ENCODE assay signal across 17 mouse cellular contexts in the genomic region with DNA sequence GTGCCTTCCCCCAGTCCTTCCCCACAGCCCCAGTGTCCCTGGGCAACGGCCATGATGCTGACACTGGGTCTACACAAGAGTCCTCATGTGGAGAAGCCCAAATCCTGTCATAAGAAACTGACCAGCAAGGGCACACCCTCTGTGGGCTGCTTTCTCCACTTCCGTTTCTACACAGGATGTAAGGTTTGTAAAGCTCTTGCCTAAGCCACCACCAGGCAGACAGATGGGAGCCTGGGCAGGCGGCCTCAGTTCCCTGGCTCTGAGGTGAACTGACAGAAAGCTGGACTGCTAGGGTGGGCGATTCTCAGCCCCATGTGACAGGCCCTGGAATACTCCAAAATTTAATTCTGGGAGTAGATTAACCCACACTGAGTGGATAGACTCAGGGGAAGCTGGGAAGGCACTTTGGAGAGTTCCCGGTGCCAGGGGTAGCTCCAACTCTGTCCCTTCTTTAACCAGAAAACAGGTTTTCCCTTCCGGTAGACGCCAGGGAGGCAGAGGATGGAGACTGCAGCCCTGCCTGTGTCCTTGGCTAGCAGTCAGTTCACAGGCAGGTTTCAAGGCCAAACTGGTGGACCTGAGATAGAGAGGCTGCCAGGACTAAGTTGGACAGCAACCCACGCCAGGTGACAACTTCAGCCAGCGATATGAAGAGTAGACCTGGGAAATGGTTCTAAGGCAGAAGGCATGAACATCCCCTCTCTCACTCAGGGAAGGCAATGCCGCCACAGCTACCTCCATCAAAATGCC. TPM values are rescaled to one million over a fixed set of nuclear protein-coding genes. Genes with fewer than 3 reads are reported as not detected.
DNase-seq lines count a peak whose midpoint lies in the region; ATAC-seq lines count a peak whose summit lies in the region.
"Had no signal": no experiment of that assay in that cellular context is flagged by ENCODE, and none has a peak within 500 bp of the region (broad histone marks: within the 10 kb centered on the region; RNA-seq: fewer than 3 reads in every experiment).

No protein-coding gene starts in this region.

- 0 out of 2 replicates have a peak, but pooled peaks cover 5% of the 10 kb centered on the region for H3K36me3 ChIP-seq in liver, embryonic 13.5 days
- no peaks in the 10 kb centered on the region for H3K36me3 ChIP-seq in liver, embryonic 12.5 days
- H3K36me3 ChIP-seq: embryonic facial prominence, embryonic 15.5 days; forebrain, embryonic 12.5 days; limb, embryonic 13.5 days had no signal

- H3K9ac ChIP-seq in liver, embryonic 13.5 days: no peak overlapping the region
- H3K9ac ChIP-seq in liver, embryonic 12.5 days: no peak overlapping the region
- H3K9ac ChIP-seq: embryonic facial prominence, embryonic 15.5 days; limb, embryonic 13.5 days had no signal

- H3K9me3 ChIP-seq in liver, embryonic 13.5 days (replicated peaks): no peaks in the 10 kb centered on the region
- H3K9me3 ChIP-seq in liver, embryonic 12.5 days (replicated peaks): no peaks in the 10 kb centered on the region
- H3K9me3 ChIP-seq: embryonic facial prominence, embryonic 15.5 days; forebrain, embryonic 12.5 days; limb, embryonic 13.5 days had no signal

- DNase-seq in liver, embryonic 13.5 days: no peak
- DNase-seq in cerebellum, adult 18-20 months: peak; percentile 28 to 52
- peak; percentile 22 to 27 for DNase-seq in natural killer cell, adult 2 months (ENCODE audit: low spot score in 2 of 2)
- DNase-seq in spleen, postnatal 10 days (ENCODE audit: low spot score in 2 of 2): no peak
- DNase-seq in neural tube, embryonic 10.5 days (ENCODE audit: extremely low spot score, low spot score): no peak
- no peak for DNase-seq in kidney, postnatal 25 days
- DNase-seq: heart, adult 11 months; spleen, adult 18-20 months; thymus, postnatal 36 days had no signal

- H3K4me1 ChIP-seq in liver, embryonic 13.5 days (replicated peaks): no peaks in the 10 kb centered on the region
- H3K4me1 ChIP-seq in liver, embryonic 12.5 days: no peaks in the 10 kb centered on the region
- H3K4me1 ChIP-seq: embryonic facial prominence, embryonic 15.5 days; forebrain, embryonic 12.5 days; limb, embryonic 13.5 days had no signal

- peak overlapping the region; percentile 32; the same call in 1 of the 2 replicates for H3K27ac ChIP-seq in liver, embryonic 13.5 days
- H3K27ac ChIP-seq in liver, embryonic 12.5 days: no peak overlapping the region
- H3K27ac ChIP-seq: embryonic facial prominence, embryonic 15.5 days; forebrain, embryonic 12.5 days; kidney, postnatal 0 days; limb, embryonic 13.5 days; stomach, postnatal 0 days had no signal

- no peak overlapping the region for H3K4me3 ChIP-seq in liver, embryonic 13.5 days (replicated peaks)
- H3K4me3 ChIP-seq in liver, embryonic 12.5 days: no peak overlapping the region
- H3K4me3 ChIP-seq: embryonic facial prominence, embryonic 15.5 days; forebrain, embryonic 12.5 days; limb, embryonic 13.5 days had no signal

- no peaks in the 10 kb centered on the region for H3K27me3 ChIP-seq in liver, embryonic 13.5 days
- no peaks in the 10 kb centered on the region for H3K27me3 ChIP-seq in liver, embryonic 12.5 days (replicated peaks)
- H3K27me3 ChIP-seq: embryonic facial prominence, embryonic 15.5 days had no signal

- no peak overlapping the region for H3K4me2 ChIP-seq in liver, embryonic 13.5 days
- H3K4me2 ChIP-seq in liver, embryonic 12.5 days: no peak overlapping the region
- H3K4me2 ChIP-seq: embryonic facial prominence, embryonic 15.5 days; forebrain, embryonic 12.5 days; limb, embryonic 13.5 days had no signal

- ATAC-seq in liver, embryonic 13.5 days (ENCODE audit: low read depth): peak; percentile 31; the same call in 1 of the 2 replicates
- ATAC-seq in liver, embryonic 12.5 days: no peak
- peak; percentile 35 to 92; a peak in 3 of 4 replicates for ATAC-seq in hematopoietic stem cell, adult 5-6 weeks (replicated peaks in 1 of 2; ENCODE audit: insufficient read depth in 1 of 2, low FRiP score in 2 of 2, low TSS enrichment in 1 of 2, low read depth in 1 of 2, poor library complexity in 2 of 2, severe bottlenecking in 2 of 2)
- ATAC-seq: midbrain, embryonic 16.5 days had no signal

- 57% methylated on average over 10 of the region's 10 CpGs for WGBS in liver, embryonic 13.5 days (ENCODE audit: insufficient replicate concordance)
- WGBS in liver, embryonic 12.5 days (ENCODE audit: insufficient replicate concordance): 59% methylated on average over 10 of the region's 10 CpGs

RNA-seq across cellular contexts. Expression of gene Rab3d, which starts 8.3 kb away (rescaled TPM):
- polyA plus RNA-seq in liver, embryonic 13.5 days (2015; fragmentation: Nextera tagmentation; extraction: Ambion mirVana): 6.6 and 8.4 TPM in 2 replicates
- 6.5 TPM in 2 replicates for polyA plus RNA-seq in liver, embryonic 12.5 days (2016; fragmentation: Nextera tagmentation; extraction: Ambion mirVana)
- 13.5 and 14.6 TPM in 2 replicates for total RNA-seq in hematopoietic stem cell, adult 5-6 weeks (2017)

RNA-seq across cellular contexts. Expression of gene Ccdc159, which starts 17.6 kb away (rescaled TPM):
- 1.0 and 1.2 TPM in 2 replicates for polyA plus RNA-seq in liver, embryonic 13.5 days (2015; fragmentation: Nextera tagmentation; extraction: Ambion mirVana)
- polyA plus RNA-seq in liver, embryonic 12.5 days (2016; fragmentation: Nextera tagmentation; extraction: Ambion mirVana): 1.3 and 2.2 TPM in 2 replicates
- total RNA-seq in hematopoietic stem cell, adult 5-6 weeks (2017): 0.25 and 0.50 TPM in 2 replicates

RNA-seq across cellular contexts. Expression of gene Tmem205, which starts 17.7 kb away (rescaled TPM):
- polyA plus RNA-seq in liver, embryonic 13.5 days (2015; fragmentation: Nextera tagmentation; extraction: Ambion mirVana): 49.5 and 57.2 TPM in 2 replicates
- polyA plus RNA-seq in liver, embryonic 12.5 days (2016; fragmentation: Nextera tagmentation; extraction: Ambion mirVana): 39.9 and 41.8 TPM in 2 replicates
- total RNA-seq in hematopoietic stem cell, adult 5-6 weeks (2017): 12.7 and 18.1 TPM in 2 replicates

RNA-seq across cellular contexts. Expression of gene Plppr2, which starts 27.2 kb away (rescaled TPM):
- 0.99 and 1.4 TPM in 2 replicates for polyA plus RNA-seq in liver, embryonic 13.5 days (2015; fragmentation: Nextera tagmentation; extraction: Ambion mirVana)
- polyA plus RNA-seq in liver, embryonic 12.5 days (2016; fragmentation: Nextera tagmentation; extraction: Ambion mirVana): 2.3 and 3.1 TPM in 2 replicates
- total RNA-seq in hematopoietic stem cell, adult 5-6 weeks (2017): 0.15 and 0.25 TPM in 2 replicates

RNA-seq across cellular contexts. Expression of gene Swsap1, which starts 45.9 kb away (rescaled TPM):
- polyA plus RNA-seq in liver, embryonic 13.5 days (2015; fragmentation: Nextera tagmentation; extraction: Ambion mirVana): 2.1 and 2.6 TPM in 2 replicates
- 2.8 and 3.0 TPM in 2 replicates for polyA plus RNA-seq in liver, embryonic 12.5 days (2016; fragmentation: Nextera tagmentation; extraction: Ambion mirVana)
- total RNA-seq in hematopoietic stem cell, adult 5-6 weeks (2017): 6.4 and 7.2 TPM in 2 replicates

Comparison
In these comparisons a context has a peak if more than half of its experiments do, and no peak if none do; other contexts are left out.
1. DNase-seq: peak in cerebellum, adult 18-20 months (2 of 2) and natural killer cell, adult 2 months (2 of 2); none in liver, embryonic 13.5 days (single experiment), spleen, postnatal 10 days (0 of 2), neural tube, embryonic 10.5 days (single experiment) and kidney, postnatal 25 days (0 of 2).